Mouse (Mus musculus) embryonic facial prominence, embryonic 14.5 days (tissue): ENCODE data around the gene S100z. TPM values are rescaled to one million over a fixed set of nuclear protein-coding genes. Genes with fewer than 3 reads are reported as not detected.

Experiments used
- ATAC-seq: fragments of 200-750 bp; cut with Nextera tagmentation; 2 replicates; pipeline ENCODE4 v1.8.0; 2017; ENCODE audit warnings: low read depth, moderate number of reproducible peaks, moderate TSS enrichment
- DNase-seq: peaks from one replicate; pipeline ENCODE4 v3.0.0-alpha.2; 2015; ENCODE audit warnings: low spot score
- H3K27ac ChIP-seq: fragments of 300-500 bp; sonication (generic); replicated peaks from 2 replicates; pipeline ENCODE4 v1.5.1; 2014; ENCODE audit warnings: low read depth, mild to moderate bottlenecking, low read length, moderate library complexity
- H3K27me3 ChIP-seq: fragments of 300-500 bp; sonication (generic); replicated peaks from 2 replicates; pipeline ENCODE4 v1.6.1; 2014; ENCODE audit warnings: low read length; ENCODE audit not compliant: control insufficient read depth, insufficient read depth
- H3K36me3 ChIP-seq: fragments of 300-500 bp; sonication (generic); 2 replicates; pipeline ENCODE4 v1.6.1; 2014; ENCODE audit warnings: low read length, mixed read lengths; ENCODE audit not compliant: control insufficient read depth, insufficient read depth
- H3K4me1 ChIP-seq: fragments of 300-500 bp; sonication (generic); 2 replicates; pipeline ENCODE4 v1.6.1; 2014; ENCODE audit warnings: antibody characterized with exemption, low read length; ENCODE audit not compliant: control insufficient read depth, insufficient read depth
- H3K4me2 ChIP-seq: fragments of 300-500 bp; sonication (generic); 2 replicates; pipeline ENCODE4 v1.6.1; 2014; ENCODE audit warnings: low read depth, mild to moderate bottlenecking, low read length, moderate library complexity, mixed read lengths
- H3K4me3 ChIP-seq: fragments of 300-500 bp; sonication (generic); 2 replicates; pipeline ENCODE4 v1.5.1; 2014; ENCODE audit warnings: low read depth, mild to moderate bottlenecking, low read length
- H3K9ac ChIP-seq: fragments of 300-500 bp; sonication (generic); 2 replicates; pipeline ENCODE4 v1.6.1; 2014; ENCODE audit warnings: low read depth, mild to moderate bottlenecking, low read length, moderate library complexity, mixed read lengths
- H3K9me3 ChIP-seq: fragments of 300-500 bp; sonication (generic); 2 replicates; pipeline ENCODE4 v1.6.1; 2016; ENCODE audit warnings: low read length; ENCODE audit not compliant: control insufficient read depth
- WGBS: fragments of 180-500 bp; shearing (Covaris S2); extraction: QIAGEN DNeasy Blood & Tissue Kit; methylation state at CpG from one replicate; pipeline ENCODE4 v1.1.7; 2014; 5-methylcytosine and 5-hydroxymethylcytosine counted together
- polyA plus RNA-seq: library from polyadenylated mRNA; unstranded; fragments of >200 nt; fragmentation: Nextera tagmentation; extraction: Ambion mirVana; gene quantifications from 2 replicates; pipeline ENCODE4 v1.2.1, GENCODE M21; 2014

S100z gene
- polyA plus RNA-seq, 1 experiment from 2014 or later, result 2.9 TPM

DNA sequence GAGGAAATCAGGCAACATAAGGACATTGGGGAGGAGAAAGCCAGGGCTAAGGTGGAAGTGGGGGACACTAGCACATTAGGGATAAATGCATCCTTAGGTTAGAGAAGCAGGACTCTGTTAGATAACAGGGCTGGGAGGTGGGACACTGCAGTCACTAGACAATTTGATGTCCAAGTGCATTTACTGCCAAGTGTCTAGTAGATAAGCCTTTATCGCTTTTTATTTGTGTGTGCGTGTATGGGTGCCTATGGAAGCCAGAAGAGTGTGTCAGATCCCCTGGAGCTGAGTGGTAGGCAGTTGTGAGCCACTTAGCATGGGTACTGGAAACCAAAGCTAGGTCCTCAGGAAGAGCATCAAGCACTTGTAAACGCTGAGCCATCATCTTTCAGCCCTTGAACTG, 4.2 kb downstream of the S100z start:
- H3K27me3 ChIP-seq, result no peaks in the 10 kb centered on the region
- no peak overlapping the region for H3K4me2 ChIP-seq
- ATAC-seq (no peak), DNase-seq (no peak)
- no peak overlapping the region for H3K27ac ChIP-seq
- H3K4me1 ChIP-seq, result no peaks in the 10 kb centered on the region
- WGBS, result 87% methylated on average over 3 of the region's 3 CpGs
- H3K9me3 ChIP-seq, result no peaks in the 10 kb centered on the region
- H3K9ac ChIP-seq, result no peak overlapping the region
- H3K4me3 ChIP-seq, result no peak overlapping the region
- H3K36me3 ChIP-seq, result no peaks in the 10 kb centered on the region

DNA sequence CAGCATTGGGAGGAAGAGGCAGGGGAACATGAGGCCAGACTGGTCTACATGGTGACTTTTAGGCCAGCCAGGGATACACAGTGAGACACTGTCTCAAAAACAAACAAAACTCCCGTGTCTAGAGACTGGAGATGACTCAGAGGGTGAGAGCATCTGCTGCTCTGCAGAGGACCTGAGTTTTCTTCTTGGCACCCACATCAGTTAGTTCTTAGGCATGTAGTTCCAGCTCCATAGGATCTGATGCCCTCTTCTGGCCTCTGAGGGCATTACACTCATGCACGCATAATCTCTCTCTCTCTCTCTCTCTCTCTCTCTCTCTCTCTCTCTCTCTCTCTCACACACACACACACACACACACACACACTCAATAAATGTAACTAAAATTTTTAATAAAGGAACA, 7.6 kb downstream of the S100z start:
- H3K4me2 ChIP-seq, result no peak overlapping the region
- H3K4me1 ChIP-seq, result no peaks in the 10 kb centered on the region
- H3K9me3 ChIP-seq, result no peaks in the 10 kb centered on the region
- no peak overlapping the region for H3K9ac ChIP-seq
- DNase-seq (no peak), ATAC-seq (no peak)
- no peaks in the 10 kb centered on the region for H3K36me3 ChIP-seq
- H3K27ac ChIP-seq, result no peak overlapping the region
- 42% methylated on average over 2 of the region's 2 CpGs for WGBS
- no peak overlapping the region for H3K4me3 ChIP-seq
- no peaks in the 10 kb centered on the region for H3K27me3 ChIP-seq

DNA sequence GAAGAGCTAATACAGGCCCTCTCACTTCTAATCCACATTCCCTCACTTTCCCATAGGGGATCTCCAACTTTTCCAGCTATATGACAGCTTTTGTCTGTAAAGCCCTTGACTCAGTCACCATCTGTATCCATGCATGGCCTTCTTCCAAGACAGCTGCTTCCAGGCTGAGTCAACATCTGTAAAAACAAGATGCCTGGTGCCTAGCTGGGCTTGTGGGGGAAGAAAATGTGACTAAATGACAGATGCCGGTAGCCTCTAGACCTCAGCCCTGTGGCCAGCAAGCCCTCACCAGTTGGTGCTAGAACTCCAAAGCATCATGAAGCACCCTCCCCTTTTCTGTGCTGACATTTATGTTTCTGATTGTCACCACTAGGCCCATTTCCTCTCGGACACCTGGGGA, 27.0 kb downstream of the S100z start:
- WGBS, result 45% methylated on average over 2 of the region's 2 CpGs
- peak; percentile 26; the same call in 1 of the 2 replicates for ATAC-seq

DNA sequence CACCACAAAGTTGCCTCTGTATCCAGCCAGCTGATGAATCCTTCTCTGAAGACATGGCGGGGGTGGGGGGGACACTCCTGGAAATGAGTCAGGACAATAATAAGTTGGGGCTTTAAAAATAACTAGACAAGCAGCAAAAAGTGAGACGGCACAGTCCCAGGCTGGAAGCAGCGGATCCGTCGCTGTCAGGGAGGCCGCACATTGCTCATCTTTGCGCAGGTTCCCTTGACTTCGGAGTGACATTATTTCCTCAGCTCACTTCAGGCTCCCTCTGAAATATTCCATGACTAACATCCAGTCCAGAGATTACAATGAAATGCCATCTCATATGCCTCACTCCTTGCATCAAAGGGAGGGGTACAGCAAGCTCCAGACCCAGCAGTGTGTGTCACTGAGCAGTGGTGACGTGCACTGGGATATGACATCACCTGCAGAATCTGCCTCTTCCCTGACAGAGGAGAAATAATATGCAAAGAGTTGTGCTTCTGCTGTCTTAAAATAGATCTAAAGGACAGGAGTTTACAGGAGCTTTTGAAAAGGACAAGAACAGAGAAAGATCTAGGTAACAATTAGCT, 27.8 kb downstream of the S100z start:
- H3K27me3 ChIP-seq, result peaks cover 4% of the 10 kb centered on the region; the same call in 1 of the 2 replicates
- H3K27ac ChIP-seq, result no peak overlapping the region
- H3K9ac ChIP-seq, result no peak overlapping the region
- ATAC-seq (no peak), DNase-seq (no peak)
- H3K36me3 ChIP-seq, result no peaks in the 10 kb centered on the region
- no peak overlapping the region for H3K4me3 ChIP-seq
- no peaks in the 10 kb centered on the region for H3K4me1 ChIP-seq
- 88% methylated on average over 9 of the region's 9 CpGs for WGBS
- H3K9me3 ChIP-seq, result no peaks in the 10 kb centered on the region
- no peak overlapping the region for H3K4me2 ChIP-seq

More for the DNA sequence above, 27.0 kb downstream of the S100z start:
- DNase-seq, result peak; percentile 69
- no peak overlapping the region for H3K9ac ChIP-seq
- H3K27ac ChIP-seq, result no peak overlapping the region
- H3K27me3 ChIP-seq, result 0 out of 2 replicates have a peak, but pooled peaks cover 4% of the 10 kb centered on the region
- H3K4me2 ChIP-seq, result no peak overlapping the region
- H3K9me3 ChIP-seq, result no peaks in the 10 kb centered on the region
- H3K36me3 ChIP-seq, result no peaks in the 10 kb centered on the region
- H3K4me3 ChIP-seq, result no peak overlapping the region
- no peaks in the 10 kb centered on the region for H3K4me1 ChIP-seq

DNA sequence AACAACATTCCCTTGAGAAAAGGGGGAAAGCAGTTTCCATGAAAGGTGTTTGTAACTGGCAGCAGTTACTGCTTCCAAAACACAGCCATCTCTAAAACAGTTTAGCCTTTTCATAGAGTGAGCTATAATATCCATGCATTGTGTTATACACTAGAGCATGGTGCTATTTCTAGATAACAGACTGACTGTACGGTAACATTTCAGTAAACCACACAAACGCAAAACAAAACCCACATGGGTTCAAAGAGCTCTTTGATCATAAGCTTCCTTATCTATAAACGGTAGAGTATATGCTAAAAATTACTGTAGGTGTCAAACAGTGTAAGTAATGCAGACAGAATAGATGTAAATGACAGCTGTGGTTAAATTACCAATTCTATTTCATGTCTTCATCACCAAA, 28.8 kb downstream of the S100z start:
- Histone ChIP-seq H3K4me1 (no peaks in the 10 kb centered on the region), H3K27ac (no peak overlapping the region), H3K4me3 (no peak overlapping the region), H3K4me2 (no peak overlapping the region), H3K9me3 (no peaks in the 10 kb centered on the region), H3K9ac (no peak overlapping the region), H3K27me3 (peaks cover 12% of the 10 kb centered on the region), H3K36me3 (no peaks in the 10 kb centered on the region)
- WGBS, result 63% methylated on average over 3 of the region's 3 CpGs
- no peak for ATAC-seq
- no peak for DNase-seq

DNA sequence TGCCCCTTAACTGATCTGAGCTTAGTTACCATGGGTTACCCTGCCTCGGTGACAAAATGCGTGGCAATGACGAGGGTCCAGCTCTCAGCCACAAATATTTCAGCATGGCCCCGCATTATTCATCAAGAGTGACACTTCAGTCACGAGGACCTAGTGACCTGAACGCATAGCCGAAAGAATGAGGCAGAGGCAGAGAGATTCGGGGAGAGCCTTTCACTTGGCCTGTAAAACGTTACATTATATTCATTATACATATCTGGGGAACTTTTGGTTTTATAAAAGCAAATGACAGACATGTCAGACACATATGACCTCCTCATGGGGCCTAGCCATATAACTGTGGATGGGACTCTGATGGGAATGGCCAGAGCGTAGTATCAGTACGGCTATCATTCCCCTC, 33.7 kb downstream of the S100z start, which contains the start of gene Crhbp:
TSS of gene Crhbp (minus strand) at position 101 of the 400 bp plus-strand sequence.
- Histone ChIP-seq H3K36me3 (no peaks in the 10 kb centered on the region), H3K27ac (no peak within 1 kb of the TSS), H3K4me3 (peak within 1 kb of the TSS; percentile 43), H3K9ac (peak within 1 kb of the TSS; percentile 54), H3K27me3 (peaks cover 45% of the 10 kb centered on the region), H3K4me2 (peak within 1 kb of the TSS; percentile 89), H3K9me3 (no peaks in the 10 kb centered on the region), H3K4me1 (peaks cover 12% of the 10 kb centered on the region)
- DNase-seq (no peak), ATAC-seq (no peak)
- WGBS, result 65% methylated on average over 11 of the region's 11 CpGs

DNA sequence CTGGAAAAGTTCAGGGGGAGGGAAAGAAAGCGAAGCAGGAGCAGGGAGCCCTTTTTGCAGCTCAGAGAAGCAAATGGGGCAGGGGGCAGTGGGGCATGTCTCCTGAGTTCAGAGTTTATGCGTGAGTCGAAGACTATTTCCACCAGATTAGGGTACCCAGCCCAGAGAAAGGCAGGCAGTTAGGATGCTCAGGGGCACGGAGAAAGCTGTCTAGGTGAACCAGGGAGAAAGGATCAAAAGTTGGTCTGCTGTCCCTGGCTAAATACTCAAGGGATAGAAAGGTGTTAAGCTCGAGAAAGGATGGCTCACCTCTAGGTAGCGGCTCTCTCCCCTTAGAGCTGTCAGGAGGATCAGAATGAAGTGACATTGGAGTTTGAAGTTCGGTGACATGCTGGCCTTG, 34.2 kb downstream of the S100z start:
- ATAC-seq (no peak), DNase-seq (no peak)
- Histone ChIP-seq H3K27me3 (peaks cover 45% of the 10 kb centered on the region), H3K4me1 (peaks cover 12% of the 10 kb centered on the region), H3K4me3 (peak overlapping the region; percentile 43), H3K9me3 (no peaks in the 10 kb centered on the region), H3K27ac (no peak overlapping the region), H3K4me2 (peak overlapping the region; percentile 89), H3K36me3 (no peaks in the 10 kb centered on the region), H3K9ac (peak overlapping the region; percentile 54)
- WGBS, result 9% methylated on average over 7 of the region's 7 CpGs

DNA sequence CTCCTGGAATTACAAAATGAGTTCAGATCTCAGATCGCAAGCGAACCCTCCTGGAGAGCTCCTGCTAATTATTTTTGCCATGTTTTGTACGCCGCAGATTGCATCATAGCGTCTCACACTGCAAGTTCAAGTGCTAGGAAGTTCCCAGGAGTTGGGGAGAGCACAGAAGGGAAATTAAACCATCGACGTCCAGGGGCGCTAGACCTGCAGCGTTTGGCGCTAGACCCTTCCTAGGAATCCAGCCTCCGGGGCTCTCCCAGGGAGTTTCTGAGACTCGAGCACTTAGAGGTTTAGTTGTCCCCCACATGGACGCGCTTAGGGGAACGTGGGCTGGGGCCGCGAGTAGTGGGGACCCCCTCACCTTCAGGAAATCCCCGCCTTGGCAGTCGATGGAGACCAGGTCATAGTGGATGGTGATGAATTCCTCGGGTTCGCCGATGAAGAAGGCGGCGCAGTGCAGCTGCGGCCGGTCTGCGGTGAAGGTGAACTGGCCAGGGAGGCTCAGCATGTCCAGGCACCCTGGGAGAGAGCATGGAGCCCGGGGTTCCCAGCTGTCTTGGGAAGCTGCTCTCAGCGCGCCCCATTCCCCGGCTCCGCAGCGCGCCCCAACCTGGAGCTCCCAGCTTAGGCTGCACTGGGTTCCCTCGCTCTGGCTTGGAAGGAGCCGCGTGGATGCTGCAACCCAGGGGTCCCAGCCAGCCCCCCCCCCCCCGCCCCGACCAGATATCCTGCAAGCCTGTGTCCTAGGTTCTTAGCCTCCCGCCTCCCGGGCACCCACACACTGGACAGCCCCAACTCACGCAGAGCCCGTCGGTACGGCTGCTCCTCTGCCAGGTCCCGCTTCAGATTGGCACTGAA, 34.9 kb downstream of the S100z start:
- peak; percentile 75 for ATAC-seq
- WGBS, result 1% methylated on average over 43 of the region's 46 CpGs
- Histone ChIP-seq H3K4me1 (peaks cover 12% of the 10 kb centered on the region), H3K36me3 (no peaks in the 10 kb centered on the region), H3K27me3 (peaks cover 45% of the 10 kb centered on the region), H3K4me3 (peak overlapping the region; percentile 43), H3K27ac (no peak overlapping the region), H3K9me3 (no peaks in the 10 kb centered on the region), H3K4me2 (peak overlapping the region; percentile 89), H3K9ac (peak overlapping the region; percentile 54)
- DNase-seq, result peak; percentile 76
